Mouse (Mus musculus) cerebellum, adult 2 months (tissue): ENCODE results near the gene Fam129a. TPM values are rescaled to one million over a fixed set of nuclear protein-coding genes. Genes with fewer than 3 reads are reported as not detected.

Source experiments
- DNase-seq, 2 experiments: peaks; one replicate each; pipeline ENCODE4 v3.0.0; 2021
- H3K27ac ChIP-seq: fragments of 200-500 bp; 2 replicates; pipeline ENCODE4 v1.5.1; 2012; ENCODE audit warnings: low read length, control low read depth, inconsistent platforms; ENCODE audit not compliant: insufficient read depth
- H3K27me3 ChIP-seq: fragments of 200-500 bp; 2 replicates; pipeline ENCODE4 v1.6.1; 2012; ENCODE audit warnings: inconsistent platforms, mild to moderate bottlenecking, low read length, moderate library complexity; ENCODE audit not compliant: control insufficient read depth, insufficient read depth
- H3K4me1 ChIP-seq: fragments of 200-500 bp; 2 replicates; pipeline ENCODE4 v1.6.1; 2011; ENCODE audit warnings: low read length; ENCODE audit not compliant: control insufficient read depth, insufficient read depth
- H3K4me3 ChIP-seq: fragments of 200-500 bp; replicated peaks from 2 replicates; pipeline ENCODE3; 2011; ENCODE audit warnings: mild to moderate bottlenecking, low read depth, low read length, control low read depth; ENCODE audit not compliant: insufficient read depth
- CTCF ChIP-seq: fragments of 200-500 bp; IDR thresholded peaks from 2 replicates; pipeline ENCODE4 v1.5.1; 2011; ENCODE audit warnings: low read depth, mild to moderate bottlenecking, control low read depth, low read length, moderate library complexity, borderline replicate concordance; ENCODE audit not compliant: insufficient read depth
- POLR2A ChIP-seq: fragments of 200-500 bp; IDR thresholded peaks from 2 replicates; pipeline ENCODE4 v1.6.1; 2011; ENCODE audit warnings: low read length, control low read depth, borderline replicate concordance; ENCODE audit not compliant: insufficient read depth
- WGBS: fragments of 180-500 bp; shearing (Covaris S2); methylation state at CpG from one replicate; pipeline ENCODE4 v1.1.7; 2018; 5-methylcytosine and 5-hydroxymethylcytosine counted together
- polyA plus RNA-seq: library from polyadenylated mRNA; depleted of rRNA; stranded (reverse); fragments of >200 nt; gene quantifications from 2 replicates; pipeline ENCODE4 v1.2.3, GENCODE M21; 2012

Fam129a gene
- polyA plus RNA-seq, 1 experiment: 1.3 TPM

DNA sequence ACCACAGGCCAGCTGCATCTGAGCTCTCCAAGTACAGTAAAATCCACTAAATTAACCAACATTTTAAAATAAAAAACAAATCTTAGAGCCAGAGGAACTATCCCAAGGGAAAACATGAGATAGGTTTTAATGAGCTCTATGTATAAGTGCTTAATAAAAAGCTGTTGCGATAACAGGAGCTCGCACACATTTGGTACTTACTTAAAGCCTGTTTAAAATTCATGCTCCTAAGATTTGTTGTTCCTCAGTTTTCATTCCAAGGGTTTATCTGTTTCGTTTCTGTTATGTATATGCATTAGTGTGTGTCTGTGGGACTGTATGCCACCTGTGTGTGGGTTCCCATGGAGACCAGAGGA, 135.4 kb downstream of the Fam129a start:
- H3K27ac ChIP-seq: no peak overlapping the region
- 88% methylated on average over 3 of the region's 3 CpGs for WGBS

DNA sequence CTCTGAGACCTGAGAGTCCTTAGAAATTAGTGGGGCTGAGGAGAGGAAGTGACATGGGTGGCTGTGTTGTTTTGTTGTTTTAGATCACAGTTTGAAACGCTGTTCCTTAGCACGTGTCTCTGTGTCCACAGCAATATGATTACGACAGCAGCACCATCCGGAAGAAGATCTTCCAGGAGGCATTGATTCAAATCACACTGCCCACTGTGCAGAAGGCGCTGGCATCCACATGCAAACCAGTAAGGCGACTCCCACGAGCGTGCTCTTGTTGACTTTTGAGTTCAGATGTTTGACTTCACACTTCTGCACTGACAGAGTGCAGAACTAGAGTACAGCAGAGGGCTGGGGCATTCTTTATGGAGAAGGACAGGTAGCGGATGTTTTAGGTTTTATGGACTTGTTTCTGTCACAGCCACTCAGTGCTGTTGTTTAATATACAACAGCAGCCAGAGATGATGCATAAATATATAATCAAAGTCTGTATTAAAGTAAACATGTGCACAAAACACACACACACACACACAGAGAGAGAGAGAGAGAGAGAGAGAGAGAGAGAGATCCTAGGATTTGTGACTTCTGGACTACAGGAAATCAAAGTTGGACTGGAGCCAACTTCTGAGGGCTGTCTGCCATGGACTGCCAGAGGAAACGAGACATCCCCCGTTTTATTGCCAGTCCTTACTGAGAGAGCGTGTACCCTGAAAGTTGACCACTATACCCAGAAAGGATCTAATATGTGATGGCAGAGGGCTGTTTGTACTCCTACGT, 138.2 kb downstream of the Fam129a start:
- Histone ChIP-seq H3K4me1 (no peaks in the 10 kb centered on the region), H3K27ac (no peak overlapping the region), H3K4me3 (no peak overlapping the region), H3K27me3 (no peaks in the 10 kb centered on the region)
- 26% methylated on average over 13 of the region's 13 CpGs for WGBS
- TF ChIP-seq CTCF (no peak), POLR2A (no peak)
- DNase-seq: no peak

More for the DNA sequence above, 135.4 kb downstream of the Fam129a start:
- H3K4me3 ChIP-seq: no peak overlapping the region
- TF ChIP-seq POLR2A: no peak
- no peak for TF ChIP-seq CTCF
- no peak for DNase-seq
- H3K27me3 ChIP-seq: no peaks in the 10 kb centered on the region
- no peaks in the 10 kb centered on the region for H3K4me1 ChIP-seq

DNA sequence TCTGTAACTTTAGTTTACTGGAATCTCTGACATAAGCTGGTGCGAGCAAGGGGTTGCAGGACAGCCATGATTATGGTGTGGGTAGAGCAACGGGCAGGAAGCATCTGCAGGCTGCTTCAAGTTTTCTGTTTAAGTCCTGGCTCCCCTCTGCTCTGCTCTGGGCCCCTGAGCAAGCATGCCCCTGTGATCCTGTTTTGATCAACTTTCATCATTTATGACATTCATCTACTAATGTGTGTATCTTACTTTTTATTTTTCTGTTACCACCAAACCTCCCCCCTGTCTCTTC, 138.7 kb downstream of the Fam129a start:
- Histone ChIP-seq H3K4me1 (no peaks in the 10 kb centered on the region), H3K4me3 (no peak overlapping the region), H3K27me3 (no peaks in the 10 kb centered on the region), H3K27ac (no peak overlapping the region)
- no peak for TF ChIP-seq CTCF
- TF ChIP-seq POLR2A: no peak
- no peak for DNase-seq
- WGBS: 37% methylated on average over 2 of the region's 2 CpGs

DNA sequence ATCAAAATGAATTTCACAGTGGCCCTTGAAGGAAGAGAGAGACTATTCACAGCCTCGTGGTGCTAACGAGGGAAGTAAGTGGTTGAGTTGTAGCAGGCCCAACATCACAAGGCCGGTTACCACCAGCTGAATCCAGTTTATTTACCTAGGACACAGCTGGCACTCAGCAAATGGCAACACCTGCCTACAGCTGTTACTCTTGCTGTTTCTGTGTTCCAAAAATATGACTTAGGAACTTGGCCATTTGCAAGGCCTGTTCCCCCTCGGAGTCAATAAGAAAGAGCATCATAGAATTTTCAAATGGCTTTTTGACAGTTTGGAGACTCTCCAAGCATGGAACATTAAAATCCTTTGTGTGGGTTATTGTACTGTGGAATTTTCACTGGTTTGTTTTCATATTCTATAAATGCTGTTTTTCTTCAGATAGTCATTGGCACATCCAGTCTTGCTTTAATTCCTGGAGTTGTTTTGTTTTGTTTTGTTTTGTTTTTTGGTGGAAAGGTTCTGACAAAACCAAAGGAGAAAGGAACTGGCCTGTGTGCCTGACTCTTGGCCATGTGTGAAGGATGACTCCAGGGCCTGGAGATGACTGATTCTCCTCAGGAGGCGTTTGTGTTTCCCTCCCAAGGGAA, 139.6 kb downstream of the Fam129a start:
- Histone ChIP-seq H3K27me3 (no peaks in the 10 kb centered on the region), H3K27ac (no peak overlapping the region), H3K4me3 (no peak overlapping the region), H3K4me1 (no peaks in the 10 kb centered on the region)
- TF ChIP-seq POLR2A: no peak
- no peak for TF ChIP-seq CTCF
- no peak for DNase-seq
- 73% methylated on average over 5 of the region's 5 CpGs for WGBS

DNA sequence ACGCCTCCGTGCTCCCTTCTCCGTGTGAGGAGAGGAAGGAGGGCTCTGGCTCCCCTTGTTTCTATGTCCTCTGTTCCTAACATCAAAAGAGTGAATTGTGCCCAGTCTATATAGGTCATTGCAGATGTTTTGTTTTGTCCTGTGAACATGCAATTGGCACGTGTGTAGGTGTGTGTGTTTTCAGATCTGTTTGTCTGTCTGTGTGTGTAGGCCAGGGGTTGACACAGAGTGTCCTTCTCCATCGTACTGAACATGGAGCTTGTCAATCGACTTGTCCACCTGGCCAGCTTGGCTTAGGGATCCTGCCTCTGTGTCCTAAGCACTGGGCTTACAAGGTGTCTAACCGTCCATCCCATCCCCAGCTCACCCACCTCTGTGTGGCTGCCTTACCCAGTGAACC, 140.1 kb downstream of the Fam129a start:
- no peak for TF ChIP-seq POLR2A
- TF ChIP-seq CTCF: no peak
- no peaks in the 10 kb centered on the region for H3K27me3 ChIP-seq
- no peaks in the 10 kb centered on the region for H3K4me1 ChIP-seq
- 67% methylated on average over 7 of the region's 7 CpGs for WGBS
- DNase-seq: no peak
- no peak overlapping the region for H3K27ac ChIP-seq
- H3K4me3 ChIP-seq: no peak overlapping the region

DNA sequence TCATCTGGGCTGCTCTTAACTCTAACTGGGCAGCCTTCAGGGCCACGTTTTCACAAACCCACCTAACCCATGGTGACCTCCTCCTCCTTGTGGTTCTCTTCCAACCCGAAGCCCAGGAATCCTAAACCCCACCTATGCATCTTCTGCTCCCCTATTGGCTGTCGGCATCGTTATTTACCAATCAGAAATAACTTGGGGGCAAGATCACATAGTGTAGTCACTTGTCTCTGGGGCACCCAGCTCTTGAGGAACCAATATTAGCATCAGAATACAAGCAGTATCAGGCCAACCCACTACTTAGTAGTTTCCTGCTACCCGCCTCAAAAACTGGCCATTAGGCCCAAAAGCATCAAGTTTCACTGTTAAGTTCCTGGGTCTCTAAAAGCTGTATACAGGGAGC, 141.7 kb downstream of the Fam129a start:
- Histone ChIP-seq H3K27me3 (no peaks in the 10 kb centered on the region), H3K4me3 (no peak overlapping the region), H3K27ac (no peak overlapping the region), H3K4me1 (no peaks in the 10 kb centered on the region)
- no peak for DNase-seq
- TF ChIP-seq CTCF (no peak), POLR2A (no peak)
- 67% methylated on average over 5 of the region's 5 CpGs for WGBS

DNA sequence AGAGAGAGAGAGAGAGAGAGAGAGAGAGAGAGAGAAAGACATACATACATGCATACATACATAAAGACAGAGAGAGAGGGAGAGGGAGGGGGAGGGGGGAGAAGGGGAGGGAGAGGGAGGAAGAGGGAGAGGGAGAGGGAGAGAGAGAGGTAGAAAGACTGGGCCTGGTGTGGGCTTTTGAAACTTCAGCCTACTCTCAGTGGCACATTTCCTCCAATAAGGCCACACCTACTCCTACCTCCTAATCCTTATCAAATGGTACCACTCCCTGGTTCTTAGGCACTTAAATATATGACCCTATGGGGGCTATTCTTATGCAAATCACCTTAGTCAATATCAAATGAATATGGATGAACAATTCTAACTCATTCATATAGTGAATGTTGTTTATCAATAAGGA, 142.6 kb downstream of the Fam129a start:
- TF ChIP-seq POLR2A (no peak), CTCF (no peak)
- no peak for DNase-seq
- no peaks in the 10 kb centered on the region for H3K27me3 ChIP-seq
- H3K4me3 ChIP-seq: no peak overlapping the region
- H3K27ac ChIP-seq: no peak overlapping the region
- no peaks in the 10 kb centered on the region for H3K4me1 ChIP-seq

DNA sequence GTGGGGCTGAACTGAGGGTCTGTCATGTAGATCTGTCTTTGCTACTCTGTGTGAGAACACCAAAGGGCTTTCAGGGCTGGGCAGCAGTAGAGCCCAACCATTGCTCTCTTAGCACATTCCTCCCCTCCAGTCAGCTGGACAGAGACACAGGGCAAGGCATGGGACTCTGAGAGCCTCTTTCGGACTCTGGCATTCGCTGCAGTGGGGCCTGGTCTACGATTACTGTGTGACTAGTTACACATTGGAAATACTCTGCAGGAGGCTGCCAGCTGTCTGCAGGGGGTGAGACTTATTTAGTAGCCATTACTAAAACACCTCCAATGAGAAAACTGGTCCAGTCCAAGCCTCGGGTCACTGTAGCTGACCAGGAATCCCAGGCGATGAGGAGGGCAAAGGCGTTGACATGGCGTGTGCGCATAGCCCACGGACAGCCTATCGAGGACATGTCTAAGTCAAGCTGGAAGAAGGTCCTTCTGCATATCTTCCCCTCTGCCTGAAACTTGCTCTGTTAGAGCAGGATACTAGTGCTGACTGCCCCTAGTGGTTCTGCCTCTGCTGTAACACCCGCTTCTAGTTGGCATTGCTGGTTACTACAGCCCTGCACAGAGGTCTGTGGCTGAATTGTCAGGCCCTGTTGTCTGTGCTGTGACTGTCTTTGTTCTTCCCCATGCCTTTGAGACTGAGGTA, 145.2 kb downstream of the Fam129a start:
- WGBS: 68% methylated on average over 11 of the region's 11 CpGs
- Histone ChIP-seq H3K4me3 (no peak overlapping the region), H3K27ac (no peak overlapping the region), H3K4me1 (peaks cover 13% of the 10 kb centered on the region), H3K27me3 (no peaks in the 10 kb centered on the region)
- TF ChIP-seq CTCF: no peak
- no peak for TF ChIP-seq POLR2A
- no peak for DNase-seq
